Mouse (Mus musculus): Measurements from ENCODE around the gene Lpp.

Gene Lpp

DNA sequence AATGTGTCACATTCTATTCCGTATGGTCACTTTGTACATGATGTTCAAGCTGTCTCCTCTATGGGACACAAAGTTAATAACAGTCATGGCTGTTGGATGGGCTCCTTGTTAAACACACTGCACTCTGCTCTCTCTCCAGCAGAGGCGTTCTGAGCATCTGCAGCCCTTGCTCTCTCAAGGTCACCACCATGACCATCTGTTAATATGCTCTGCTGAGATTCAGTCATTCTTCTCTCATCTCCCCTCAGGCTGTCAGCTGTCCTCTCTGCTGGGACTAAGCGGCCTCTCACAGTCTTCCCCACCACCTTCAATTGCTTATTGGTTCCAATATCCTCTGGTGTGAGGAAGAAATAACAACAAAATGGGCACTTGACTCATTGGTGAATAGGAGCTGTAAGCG is 425.8 kb downstream of the Lpp start:
- DNase-seq, result peak; percentile 19

DNA sequence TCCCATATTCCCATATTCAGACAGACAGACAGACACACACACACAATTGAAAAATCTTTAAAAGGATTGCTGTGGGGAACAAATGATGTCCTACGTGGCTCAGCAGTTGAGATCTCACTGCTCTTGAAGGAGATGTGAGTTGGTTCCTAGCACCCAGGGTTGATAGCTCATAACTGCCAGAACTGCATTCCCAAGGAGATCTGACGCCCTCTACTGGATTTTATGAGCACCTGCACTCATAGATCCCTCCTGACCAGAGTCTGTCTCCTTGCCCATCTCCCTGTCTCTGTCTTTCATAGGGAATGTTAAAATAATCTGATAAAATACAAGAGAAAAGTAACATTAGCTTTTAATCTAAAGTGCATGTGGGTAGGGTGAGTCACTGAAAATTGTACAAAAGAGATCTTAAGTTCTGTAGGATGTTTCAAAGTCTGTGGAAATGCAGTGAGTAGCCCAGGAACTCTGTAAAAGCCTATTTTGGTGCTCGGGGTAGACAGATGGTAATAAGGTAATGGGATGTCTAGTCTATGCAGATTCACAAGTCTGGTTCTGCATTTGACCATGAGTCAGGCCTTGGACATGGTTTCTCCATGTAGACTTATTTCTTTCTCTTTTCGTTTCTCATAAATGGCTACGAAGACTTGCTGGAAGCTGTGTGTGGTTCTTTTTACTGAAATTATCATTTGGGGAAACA is 429.0 kb downstream of the Lpp start:
- no peak for DNase-seq

DNA sequence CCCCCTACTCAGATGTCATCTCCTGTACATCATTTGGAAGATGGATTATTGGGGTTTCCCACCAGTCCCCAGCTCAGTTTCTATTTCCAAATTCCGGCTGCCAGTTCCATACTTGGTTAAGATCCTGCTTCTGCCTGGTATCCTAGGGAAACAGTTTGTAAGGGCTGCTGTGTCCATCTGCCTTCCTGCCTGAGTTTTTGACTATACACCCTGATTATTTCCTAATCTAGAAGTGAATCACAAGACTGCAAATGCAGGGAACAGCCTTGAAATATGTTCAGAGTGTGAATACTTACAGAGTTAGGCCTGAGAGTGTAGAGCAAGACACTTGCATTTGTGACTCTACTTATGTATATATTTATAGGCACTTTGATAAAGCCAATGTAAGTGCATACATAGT is 429.6 kb downstream of the Lpp start:
- no peak for DNase-seq

DNA sequence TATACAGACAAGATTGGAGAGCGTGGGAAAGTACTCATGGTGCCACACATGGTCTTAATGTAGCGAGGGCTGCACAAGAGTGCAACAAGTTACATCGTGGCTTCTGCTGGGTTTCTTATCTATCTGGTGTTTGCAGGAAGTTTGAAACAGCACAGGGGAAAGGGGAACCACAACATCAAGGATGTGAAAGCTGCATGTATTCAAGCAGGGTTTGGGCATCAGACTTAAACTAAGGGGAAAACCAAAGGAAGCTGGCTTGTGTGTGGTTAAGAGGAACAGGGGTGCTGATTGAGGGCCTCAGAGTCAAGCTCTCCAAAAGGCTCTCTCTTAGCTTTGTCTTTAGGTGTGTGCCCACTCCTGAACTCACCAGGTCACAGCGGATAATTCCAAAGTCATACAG is 433.1 kb downstream of the Lpp start:
- DNase-seq, result peak; percentile 7

DNA sequence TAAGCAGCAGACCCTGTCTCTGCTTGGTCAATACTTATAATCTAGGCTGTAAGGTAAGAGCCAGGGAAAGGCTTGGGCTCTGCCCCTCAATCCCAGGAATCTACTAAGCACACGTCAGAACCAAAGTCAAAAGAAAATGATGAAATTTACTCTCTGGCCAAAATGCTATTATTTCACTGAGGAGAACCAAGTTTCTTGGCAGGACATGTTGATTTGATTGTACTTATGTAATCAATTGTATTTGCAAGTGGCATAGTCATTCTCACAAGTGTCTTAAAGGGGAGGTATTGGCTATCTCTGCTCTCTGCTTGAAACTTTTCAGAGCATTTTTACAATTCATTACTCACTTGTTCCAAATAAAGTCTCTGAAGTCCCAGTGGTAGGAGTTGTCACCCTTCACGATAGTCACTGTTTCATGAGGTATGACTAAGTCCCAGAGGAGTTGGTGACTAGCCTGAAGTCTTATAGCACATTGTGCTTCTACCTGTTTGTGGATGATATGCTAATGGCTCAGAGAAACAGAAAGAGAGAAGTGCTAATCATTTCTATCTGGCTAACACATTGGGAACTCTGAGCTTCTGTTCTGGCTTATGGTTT is 435.0 kb downstream of the Lpp start:
- DNase-seq, result no peak

DNA sequence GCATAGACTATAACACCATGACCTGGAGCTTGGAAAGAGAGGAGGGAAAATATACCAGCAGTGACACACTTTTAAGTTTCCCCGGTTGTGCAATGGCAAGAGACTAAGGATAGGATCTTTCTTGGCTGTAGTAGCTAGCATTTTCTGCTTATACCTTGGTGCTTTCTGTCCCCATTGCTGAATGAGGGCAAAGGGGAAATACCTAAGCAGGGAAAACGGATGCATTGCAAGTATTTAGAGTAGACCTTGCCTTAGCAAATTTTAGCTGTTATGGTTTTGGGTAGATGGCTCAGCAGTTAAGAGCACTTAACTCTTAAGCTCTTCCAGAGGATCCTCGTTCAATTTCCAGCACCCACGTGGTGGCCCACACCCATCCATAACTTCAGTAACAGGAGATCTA is 436.6 kb downstream of the Lpp start:
- DNase-seq, result no peak

DNA sequence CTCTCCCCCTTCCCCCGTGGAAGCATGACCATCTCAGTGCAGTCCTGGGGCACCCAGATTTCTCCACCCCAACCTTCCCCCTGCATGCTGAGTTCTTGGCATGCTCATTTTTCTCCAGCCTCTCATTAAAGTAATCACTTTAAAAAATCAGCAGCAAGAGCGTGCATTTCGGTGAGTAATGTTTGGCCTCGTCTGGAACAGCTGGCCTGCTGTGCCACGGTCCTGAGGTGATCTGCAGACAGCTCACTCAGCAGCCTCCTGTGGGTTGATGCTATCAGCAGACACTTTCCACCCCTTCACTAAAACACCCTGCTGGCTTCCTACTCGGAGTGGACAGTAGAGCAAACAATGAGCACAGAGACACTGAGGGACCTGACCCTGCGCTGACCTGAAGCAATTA is 437.6 kb downstream of the Lpp start:
- DNase-seq, result no peak

DNA sequence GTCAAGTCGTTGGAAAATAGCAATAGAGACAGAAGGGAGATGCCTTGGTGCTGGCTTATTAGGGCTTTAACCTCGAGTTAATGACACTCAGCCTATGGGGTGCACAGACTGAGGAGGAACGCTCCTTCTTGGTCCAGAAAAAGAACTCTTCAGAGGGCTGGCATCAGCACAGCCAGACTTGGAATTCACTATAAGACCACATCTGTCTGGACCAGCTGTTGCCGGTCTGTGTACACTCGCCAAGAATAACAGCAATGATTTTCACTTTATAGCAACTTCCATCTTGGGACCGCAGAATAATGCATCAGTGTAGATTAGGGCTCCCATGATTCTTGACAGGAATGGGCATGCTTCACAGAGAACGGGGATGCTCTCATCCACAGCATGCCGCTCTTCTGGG is 439.9 kb downstream of the Lpp start:
- DNase-seq, result no peak

DNA sequence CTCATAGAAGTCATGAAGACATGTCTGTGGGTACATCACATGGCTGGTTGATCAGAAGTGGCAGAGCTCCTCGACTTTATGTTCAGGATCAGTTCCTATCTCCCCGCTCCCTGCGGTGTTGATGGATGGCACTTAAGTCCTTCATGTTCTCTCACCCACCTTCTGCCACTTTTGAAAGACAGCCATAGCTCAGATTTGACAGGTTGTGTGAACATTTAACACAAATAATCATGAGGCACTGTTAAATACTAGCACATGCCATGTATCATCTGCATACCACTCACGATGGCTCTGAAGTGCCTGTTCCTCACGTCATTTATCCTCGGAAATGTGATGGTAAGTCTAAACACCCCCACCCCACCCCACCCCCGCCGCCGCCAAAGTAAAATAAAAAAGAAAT is 441.2 kb downstream of the Lpp start:
- no peak for DNase-seq

DNA sequence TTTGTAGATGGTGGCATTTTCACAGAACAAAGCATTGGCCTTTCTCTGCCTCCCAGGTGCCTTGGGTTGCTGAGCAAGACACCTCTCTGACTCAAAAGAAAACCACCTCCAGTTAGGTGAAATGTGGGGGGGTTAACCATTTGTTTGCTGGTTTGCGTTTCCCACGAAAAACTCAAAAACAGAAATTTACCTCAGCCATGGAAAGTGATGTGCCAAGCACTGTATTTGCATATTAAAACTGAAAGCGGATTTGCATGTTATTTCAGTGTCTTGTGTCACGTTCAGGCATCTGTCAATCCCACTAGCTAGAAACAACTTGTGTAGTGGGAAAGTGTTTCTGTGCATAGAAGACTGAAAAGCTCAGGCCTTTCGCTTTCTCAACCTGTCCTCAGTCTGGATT is 443.2 kb downstream of the Lpp start:
- no peak for DNase-seq

DNA sequence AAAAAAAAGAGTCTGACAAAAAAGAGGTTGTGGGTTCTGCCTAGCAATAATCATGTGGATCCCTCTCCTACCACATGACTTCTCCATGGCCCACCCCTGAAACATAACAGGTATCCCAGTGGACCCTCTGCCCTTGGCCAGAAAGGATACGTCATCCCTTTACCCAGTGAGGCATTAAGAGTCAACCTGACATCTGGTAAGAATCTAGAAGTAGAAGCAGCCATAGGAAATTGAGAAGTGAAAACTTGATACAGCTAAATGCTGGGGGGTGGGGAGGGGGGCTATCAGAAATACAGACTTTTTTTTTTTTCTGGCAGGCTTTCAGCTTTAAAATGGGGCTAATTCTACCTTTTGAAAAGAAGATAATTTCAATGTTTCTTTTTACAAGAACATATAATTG is 445.7 kb downstream of the Lpp start:
- no peak for DNase-seq

DNA sequence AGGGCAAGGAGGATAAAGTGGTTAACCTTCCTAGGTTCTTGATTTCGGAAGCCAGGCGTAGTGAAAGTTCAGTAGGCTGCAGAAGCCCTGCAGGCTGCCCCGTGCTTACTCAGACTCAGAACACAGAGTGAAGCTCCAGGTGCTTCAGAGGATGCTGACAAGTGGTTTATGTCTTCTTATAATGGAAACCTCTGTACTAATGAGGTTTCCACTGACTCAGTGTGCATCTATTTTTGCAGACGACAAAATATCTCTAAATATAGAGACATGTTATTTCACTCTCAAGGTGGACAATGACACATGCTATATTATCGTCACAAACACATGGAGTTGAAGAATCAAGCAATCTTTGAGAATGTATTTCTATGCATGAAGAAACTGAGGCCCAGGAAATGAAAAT is 446.8 kb downstream of the Lpp start:
- DNase-seq, result no peak

DNA sequence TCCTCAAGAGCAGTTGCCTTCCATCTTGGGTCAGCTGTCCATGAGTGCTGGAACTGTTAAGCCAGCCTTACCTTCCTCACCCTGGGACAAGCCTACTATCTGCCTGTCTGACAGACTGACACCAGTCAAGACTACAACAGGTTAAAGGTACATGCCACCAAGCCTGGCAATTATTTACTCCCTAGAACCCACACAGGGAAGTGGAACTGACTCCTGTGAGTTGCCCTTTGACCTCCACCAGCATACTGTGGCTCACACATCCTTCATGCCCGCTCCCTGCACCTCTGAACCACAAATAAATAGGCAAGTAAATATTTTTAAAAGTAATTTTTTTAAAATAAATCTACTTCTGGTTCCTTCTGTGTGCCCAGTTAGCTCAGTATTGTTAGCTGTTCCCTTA is 452.8 kb downstream of the Lpp start:
- no peak for DNase-seq

DNA sequence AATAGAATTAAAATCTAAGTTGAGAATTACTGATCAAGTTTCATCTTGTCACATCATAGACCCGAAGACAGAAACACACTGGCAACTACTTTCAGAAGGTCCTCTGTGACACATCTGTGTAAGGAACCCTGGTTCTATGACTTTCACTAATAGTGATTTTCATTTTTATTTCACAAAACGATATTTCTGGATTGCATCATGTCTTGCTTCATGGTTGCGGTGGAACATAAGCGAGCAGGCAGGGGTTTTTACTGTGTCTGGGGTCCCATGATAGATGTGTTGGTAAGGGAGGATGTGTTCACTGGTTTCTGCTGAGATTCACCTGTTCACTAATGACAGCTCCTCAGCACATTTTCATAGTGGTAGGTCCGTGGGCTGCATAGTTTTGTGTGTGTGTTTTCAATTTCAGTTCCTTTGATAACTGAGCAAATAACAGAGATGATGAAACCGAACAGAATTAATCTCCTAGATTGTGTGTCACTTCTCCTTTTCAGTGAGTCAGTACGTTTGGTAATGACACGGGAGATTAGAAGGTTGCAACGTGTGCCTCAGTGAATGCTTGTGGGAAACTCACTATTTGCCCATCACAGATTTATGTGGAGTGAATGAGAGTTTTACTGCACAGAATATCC is 466.3 kb downstream of the Lpp start:
- DNase-seq, result no peak

DNA sequence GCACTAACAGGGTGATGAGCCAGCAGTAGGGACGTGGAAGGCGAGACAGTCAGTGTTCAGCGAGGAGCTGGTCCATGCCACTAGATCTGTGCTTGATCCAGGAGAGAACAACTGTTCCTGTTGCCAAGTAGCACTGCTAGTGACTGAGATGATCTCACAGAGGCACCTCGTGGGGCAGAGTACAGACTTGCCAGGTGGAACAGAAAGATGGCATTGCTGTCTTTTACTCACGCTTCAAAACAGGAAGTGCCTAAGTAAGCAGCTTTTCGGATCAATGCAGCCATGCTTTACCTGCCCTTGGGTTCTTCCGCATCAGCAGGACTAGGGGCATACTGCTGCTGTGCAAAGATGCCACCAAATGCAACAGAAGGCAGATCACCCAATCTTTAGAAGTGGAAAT is 467.1 kb downstream of the Lpp start:
- no peak for DNase-seq

DNA sequence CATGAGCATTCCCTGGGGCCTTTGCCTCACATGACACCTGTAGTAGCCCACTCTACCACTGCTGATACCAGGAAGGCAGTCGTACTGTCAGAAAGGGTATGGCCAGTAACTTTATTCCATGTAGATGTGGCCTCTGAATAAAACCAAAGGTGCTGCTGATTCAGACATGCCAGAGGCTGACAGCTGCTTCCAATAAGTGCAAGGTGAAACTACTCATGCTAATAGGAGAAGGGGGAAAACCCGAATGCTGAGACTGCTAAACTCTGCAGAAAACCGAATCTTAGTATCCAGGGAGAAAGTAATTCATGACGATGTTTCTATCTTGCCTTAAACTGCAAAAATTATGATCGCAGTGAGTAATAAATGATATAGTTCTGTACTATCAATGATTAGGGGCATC is 468.1 kb downstream of the Lpp start:
- DNase-seq, result no peak

DNA sequence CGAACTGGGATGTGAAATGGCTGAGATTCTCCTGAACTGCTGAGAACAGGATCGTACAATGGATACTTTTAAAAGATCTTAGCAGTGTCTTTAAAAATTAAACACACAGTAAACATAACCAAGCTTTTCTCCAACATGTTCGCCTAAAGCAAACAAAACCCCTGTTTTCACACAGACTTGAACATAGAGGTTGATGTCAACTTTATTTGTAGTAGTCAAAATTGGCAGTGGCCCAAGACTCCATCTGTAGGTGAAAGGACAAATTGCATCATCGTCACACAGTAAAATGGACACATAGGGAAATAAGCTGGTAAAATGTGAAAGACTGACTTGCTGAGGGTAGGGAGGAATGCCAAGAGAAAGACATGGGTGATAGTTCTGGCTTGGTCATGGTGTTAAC is 480.9 kb downstream of the Lpp start:
- peak; percentile 85 for DNase-seq

DNA sequence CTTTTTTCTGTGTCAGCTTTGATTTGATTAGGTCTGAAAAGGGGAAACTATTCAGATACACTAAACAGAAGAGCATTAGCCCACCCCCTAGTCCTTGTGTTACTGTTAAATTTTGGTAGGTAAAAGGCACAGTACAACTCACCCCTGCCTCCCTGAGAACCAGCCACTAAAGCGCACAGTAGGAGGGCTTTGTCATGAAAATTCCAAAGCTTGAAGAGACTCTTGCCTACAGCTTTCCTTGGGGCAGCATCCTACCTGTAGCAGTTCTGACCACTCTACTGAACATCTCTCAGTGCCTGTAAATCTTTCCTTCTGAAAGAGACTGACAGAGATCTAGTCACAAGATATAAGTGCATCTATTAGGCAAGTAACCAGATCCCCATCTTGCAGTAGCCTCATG is 482.4 kb downstream of the Lpp start:
- no peak for DNase-seq

DNA sequence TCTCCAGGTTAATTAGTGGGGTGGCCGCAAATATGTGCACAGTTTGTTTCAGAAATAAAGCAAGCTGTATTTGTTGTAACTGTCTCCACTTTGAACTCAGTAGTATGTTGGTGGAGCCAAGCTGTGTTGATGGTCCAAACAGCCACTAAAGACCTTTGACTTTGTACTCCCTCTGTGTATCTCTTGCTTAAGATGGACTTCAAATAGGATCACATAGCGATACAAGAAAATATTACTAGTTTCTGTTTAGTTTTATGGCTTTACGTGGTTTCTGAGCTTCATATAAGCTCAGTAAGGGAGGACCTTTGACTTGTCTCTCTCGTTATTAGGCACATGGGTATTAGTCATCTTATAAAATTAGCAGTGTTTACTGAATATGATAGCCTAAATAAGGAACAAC is 485.7 kb downstream of the Lpp start:
- no peak for DNase-seq

DNA sequence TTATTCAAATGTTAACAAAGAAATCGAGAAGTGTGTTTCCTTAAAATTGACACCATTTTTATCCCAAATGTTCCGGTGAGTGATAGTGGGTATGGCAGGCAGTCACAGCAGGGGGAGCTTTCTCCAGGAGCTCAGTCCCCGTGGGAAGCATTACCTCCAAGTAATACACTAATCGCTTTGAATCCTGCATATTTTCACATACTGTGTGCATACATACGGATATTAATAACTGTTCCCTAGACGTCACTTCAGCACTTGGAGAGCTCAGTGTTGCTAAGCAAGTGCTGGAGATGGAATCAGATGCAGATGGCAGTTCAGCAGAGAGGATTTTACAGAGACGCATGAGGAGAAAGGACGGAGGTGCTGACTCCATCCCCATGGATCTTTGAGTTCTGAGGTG is 487.4 kb downstream of the Lpp start:
- DNase-seq, result no peak

DNA sequence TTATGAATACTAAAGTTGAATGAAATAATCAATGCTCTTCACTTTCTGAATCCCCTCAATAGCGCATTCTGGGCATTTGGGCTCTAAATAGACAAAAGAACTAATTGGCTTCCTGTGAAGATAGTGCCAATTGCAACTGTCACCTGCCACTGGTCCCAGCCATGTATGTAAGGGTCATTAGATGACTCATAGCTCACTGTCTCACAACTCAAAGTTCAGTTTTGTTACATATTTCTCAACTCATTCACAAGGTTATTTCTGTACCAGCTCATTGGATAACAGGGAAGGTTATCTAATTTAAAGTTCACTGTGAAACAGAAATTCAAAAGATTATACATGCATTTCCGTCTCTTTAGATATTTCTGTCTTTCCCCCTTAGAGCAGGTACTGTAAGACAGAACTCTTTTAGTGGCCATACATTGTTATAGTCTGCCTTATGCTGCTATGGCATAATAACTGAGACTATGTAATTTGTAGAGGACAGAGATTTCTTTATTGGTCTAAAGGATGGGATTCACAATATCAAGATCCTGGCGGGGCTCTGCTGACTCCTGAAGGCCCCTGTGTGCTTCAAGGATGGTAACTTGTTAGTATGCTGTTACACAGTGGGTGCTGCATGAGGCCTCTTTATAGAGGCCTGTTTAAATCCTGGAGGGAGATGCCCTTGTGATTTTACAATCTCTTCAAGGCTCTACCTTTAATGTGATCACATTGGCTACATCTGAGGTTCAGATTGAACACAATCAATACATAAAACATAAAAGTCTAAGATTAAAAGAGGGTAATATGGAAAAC is 488.9 kb downstream of the Lpp start:
- DNase-seq, result no peak

DNA sequence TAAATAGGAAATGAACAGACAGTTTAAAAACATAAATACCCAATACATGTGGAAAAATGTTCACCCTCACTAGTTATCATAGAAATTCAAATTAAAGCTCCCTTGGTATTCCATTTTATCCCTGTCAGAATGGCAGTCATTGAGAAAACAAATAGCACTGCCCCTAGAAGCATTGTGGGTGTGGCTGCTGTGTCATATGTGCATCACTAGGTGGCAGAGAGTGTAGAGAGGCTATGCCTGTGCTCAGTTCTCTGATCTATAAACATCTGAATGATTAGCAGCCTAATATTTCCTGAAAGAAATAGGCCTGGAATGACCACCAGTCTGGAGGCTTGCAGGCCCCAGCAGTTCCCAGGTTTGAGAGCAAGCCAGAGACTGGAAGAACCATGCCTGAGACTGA is 490.7 kb downstream of the Lpp start:
- no peak for DNase-seq

DNA sequence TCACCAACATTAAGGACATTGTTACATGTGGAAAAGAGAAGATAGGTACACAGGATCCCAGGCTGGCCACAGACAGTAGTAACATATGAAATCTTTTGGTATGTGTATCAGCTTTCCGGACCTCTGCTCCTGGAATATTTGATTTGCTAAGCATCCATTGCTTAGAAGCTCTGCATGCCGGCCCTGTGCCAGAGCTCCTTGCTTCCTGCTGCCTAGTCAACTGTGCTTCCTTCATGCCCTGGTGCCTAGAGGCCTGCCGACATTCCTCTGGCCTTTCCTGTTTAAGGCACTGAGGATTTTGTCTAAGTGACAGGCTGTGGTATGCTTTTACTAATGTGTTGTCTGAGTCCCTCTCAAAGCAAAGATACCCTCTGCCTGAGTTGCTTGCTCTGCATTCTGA is 493.0 kb downstream of the Lpp start:
- DNase-seq, result peak; percentile 43

DNA sequence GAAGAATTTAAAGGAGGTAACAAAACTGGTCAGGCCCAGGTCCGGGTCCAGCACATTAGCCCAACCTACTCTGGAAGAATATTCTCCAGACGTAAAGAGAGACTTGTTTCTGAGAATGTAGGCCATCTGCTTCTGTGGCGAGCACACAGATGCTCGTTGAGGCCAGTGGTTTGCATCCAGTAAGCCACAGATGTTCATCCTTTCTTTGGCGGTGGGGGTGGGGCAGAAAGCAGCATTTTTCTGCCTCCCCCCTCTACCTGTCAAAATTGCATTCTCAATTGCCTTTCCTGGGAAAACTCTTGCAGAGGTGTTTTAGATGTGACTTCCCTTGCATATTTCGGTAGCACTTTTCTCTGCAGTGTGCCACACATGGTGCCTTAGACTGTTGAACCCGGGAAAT is 493.6 kb downstream of the Lpp start:
- DNase-seq, result no peak

Measured in lung, postnatal 36 days (tissue).